Mouse (Mus musculus): ENCODE measurements around the gene Ccdc91. TPM values are rescaled to one million over a fixed set of nuclear protein-coding genes. Genes with fewer than 3 reads are reported as not detected.

Ccdc91 gene
- total and polyA plus RNA-seq, 2 experiments from 2014 or later = 36.5 to 40.3 TPM

GRCm38 (mm10) chr6:147658025-147658424 is 182.4 kb downstream of the Ccdc91 start:
- TF ChIP-seq CTCF (IDR thresholded peaks at IDR 0.05) = no peak
- Histone ChIP-seq H3K9ac (replicated peaks; ENCODE audit: low read length, poor library complexity, severe bottlenecking) (no peak overlapping the region), H3K27me3 (ENCODE audit: insufficient read depth, low read length) (no peaks in the 10 kb centered on the region), H3K4me2 (ENCODE audit: low read depth, low read length, poor library complexity, severe bottlenecking) (no peak overlapping the region), H3K4me3 (ENCODE audit: low read depth, low read length) (no peak overlapping the region), H3K36me3 (ENCODE audit: insufficient read depth, low read length) (no peaks in the 10 kb centered on the region), H3K9me3 (ENCODE audit: low read length) (no peaks in the 10 kb centered on the region), H3K27ac (ENCODE audit: low read depth, low read length) (no peak overlapping the region), H3K4me1 (ENCODE audit: insufficient read depth, low read length) (no peaks in the 10 kb centered on the region)
- ATAC-seq (ENCODE audit: low FRiP score) = no peak
- no peak for DNase-seq (ENCODE audit: low spot score)

GRCm38 (mm10) chr6:147660718-147661117 is 185.1 kb downstream of the Ccdc91 start:
- Histone ChIP-seq H3K27ac (ENCODE audit: low read depth, low read length) (no peak overlapping the region), H3K36me3 (ENCODE audit: insufficient read depth, low read length) (no peaks in the 10 kb centered on the region), H3K9me3 (ENCODE audit: low read length) (no peaks in the 10 kb centered on the region), H3K4me2 (ENCODE audit: low read depth, low read length, poor library complexity, severe bottlenecking) (no peak overlapping the region), H3K4me1 (ENCODE audit: insufficient read depth, low read length) (no peaks in the 10 kb centered on the region), H3K9ac (replicated peaks; ENCODE audit: low read length, poor library complexity, severe bottlenecking) (no peak overlapping the region), H3K4me3 (ENCODE audit: low read depth, low read length) (no peak overlapping the region), H3K27me3 (ENCODE audit: insufficient read depth, low read length) (no peaks in the 10 kb centered on the region)
- 71% methylated on average over 1 of the region's 1 CpGs for WGBS
- peak; percentile 37 for DNase-seq (ENCODE audit: low spot score)
- no peak for TF ChIP-seq CTCF (IDR thresholded peaks at IDR 0.05)
- ATAC-seq (ENCODE audit: low FRiP score) = no peak

- Histone ChIP-seq H3K27me3 (ENCODE audit: insufficient read depth, low read length) (no peaks in the 10 kb centered on the region), H3K4me2 (ENCODE audit: low read depth, low read length, poor library complexity, severe bottlenecking) (no peak overlapping the region), H3K4me1 (ENCODE audit: insufficient read depth, low read length) (no peaks in the 10 kb centered on the region), H3K9ac (replicated peaks; ENCODE audit: low read length, poor library complexity, severe bottlenecking) (no peak overlapping the region), H3K9me3 (ENCODE audit: low read length) (no peaks in the 10 kb centered on the region), H3K36me3 (ENCODE audit: insufficient read depth, low read length) (no peaks in the 10 kb centered on the region), H3K4me3 (ENCODE audit: low read depth, low read length) (no peak overlapping the region), H3K27ac (ENCODE audit: low read depth, low read length) (no peak overlapping the region)
- ATAC-seq (ENCODE audit: low FRiP score) = no peak
- DNase-seq (ENCODE audit: low spot score) = no peak
- 78% methylated on average over 4 of the region's 4 CpGs for WGBS
- TF ChIP-seq CTCF (IDR thresholded peaks at IDR 0.05) = no peak
Observed at GRCm38 (mm10) chr6:147661841-147662240, 186.2 kb downstream of the Ccdc91 start.

GRCm38 (mm10) chr6:147662610-147663009 is 187.0 kb downstream of the Ccdc91 start:
- 78% methylated on average over 2 of the region's 2 CpGs for WGBS
- no peak for ATAC-seq (ENCODE audit: low FRiP score)
- Histone ChIP-seq H3K27ac (ENCODE audit: low read depth, low read length) (no peak overlapping the region), H3K4me1 (ENCODE audit: insufficient read depth, low read length) (no peaks in the 10 kb centered on the region), H3K9ac (replicated peaks; ENCODE audit: low read length, poor library complexity, severe bottlenecking) (no peak overlapping the region), H3K4me3 (ENCODE audit: low read depth, low read length) (no peak overlapping the region), H3K4me2 (ENCODE audit: low read depth, low read length, poor library complexity, severe bottlenecking) (no peak overlapping the region), H3K36me3 (ENCODE audit: insufficient read depth, low read length) (no peaks in the 10 kb centered on the region), H3K27me3 (ENCODE audit: insufficient read depth, low read length) (no peaks in the 10 kb centered on the region), H3K9me3 (ENCODE audit: low read length) (no peaks in the 10 kb centered on the region)
- TF ChIP-seq CTCF (IDR thresholded peaks at IDR 0.05) = no peak
- DNase-seq (ENCODE audit: low spot score) = no peak

- no peak for ATAC-seq (ENCODE audit: low FRiP score)
- H3K4me2 ChIP-seq (ENCODE audit: low read depth, low read length, poor library complexity, severe bottlenecking) = no peak overlapping the region
- no peak overlapping the region for H3K4me3 ChIP-seq (ENCODE audit: low read depth, low read length)
- no peaks in the 10 kb centered on the region for H3K4me1 ChIP-seq (ENCODE audit: insufficient read depth, low read length)
- WGBS = 56% methylated on average over 3 of the region's 3 CpGs
- DNase-seq (ENCODE audit: low spot score) = peak; percentile 42
- no peak overlapping the region for H3K9ac ChIP-seq (replicated peaks; ENCODE audit: low read length, poor library complexity, severe bottlenecking)
- H3K36me3 ChIP-seq (ENCODE audit: insufficient read depth, low read length) = no peaks in the 10 kb centered on the region
- no peak overlapping the region for H3K27ac ChIP-seq (ENCODE audit: low read depth, low read length)
- peak; percentile 48 for TF ChIP-seq CTCF (IDR thresholded peaks at IDR 0.05)
- H3K9me3 ChIP-seq (ENCODE audit: low read length) = no peaks in the 10 kb centered on the region
- H3K27me3 ChIP-seq (ENCODE audit: insufficient read depth, low read length) = no peaks in the 10 kb centered on the region
Observed at GRCm38 (mm10) chr6:147664339-147664738, 188.7 kb downstream of the Ccdc91 start.

DNA sequence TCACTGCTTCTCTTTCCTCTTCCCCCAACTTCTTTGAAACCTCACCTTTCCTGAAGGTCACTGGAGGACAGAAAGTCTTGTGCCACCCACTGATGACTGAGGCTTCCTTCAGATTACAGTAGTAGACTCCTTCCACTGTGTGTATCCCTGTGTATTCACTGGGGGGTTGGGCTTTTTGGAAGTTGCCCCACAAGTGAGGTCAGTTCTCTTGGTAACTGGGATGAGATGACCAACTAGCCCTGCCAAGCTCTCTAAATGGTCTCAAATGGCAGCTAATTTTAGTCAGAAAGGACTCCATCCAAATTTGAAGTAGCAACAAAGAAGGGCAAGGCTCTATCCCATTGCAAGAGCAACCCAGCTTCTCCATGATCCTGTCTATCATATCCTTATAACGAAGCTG is 195.7 kb downstream of the Ccdc91 start:
- no peak for DNase-seq (ENCODE audit: low spot score)

More for the DNA sequence above, 195.7 kb downstream of the Ccdc91 start:
- Histone ChIP-seq H3K4me2 (ENCODE audit: low read depth, low read length, poor library complexity, severe bottlenecking) (no peak overlapping the region), H3K4me1 (ENCODE audit: insufficient read depth, low read length) (no peaks in the 10 kb centered on the region), H3K36me3 (ENCODE audit: insufficient read depth, low read length) (no peaks in the 10 kb centered on the region), H3K27me3 (ENCODE audit: insufficient read depth, low read length) (no peaks in the 10 kb centered on the region), H3K9ac (replicated peaks; ENCODE audit: low read length, poor library complexity, severe bottlenecking) (no peak overlapping the region), H3K9me3 (ENCODE audit: low read length) (no peaks in the 10 kb centered on the region), H3K4me3 (ENCODE audit: low read depth, low read length) (no peak overlapping the region), H3K27ac (ENCODE audit: low read depth, low read length) (no peak overlapping the region)
- no peak for TF ChIP-seq CTCF (IDR thresholded peaks at IDR 0.05)
- no peak for ATAC-seq (ENCODE audit: low FRiP score)
- 80% methylated on average over 1 of the region's 1 CpGs for WGBS

All from midbrain, postnatal 0 days (tissue).